Mouse (Mus musculus) c-Kit-positive CD71-negative TER-119-negative erythroid progenitor cells, embryonic 14.5 days (primary cell): ENCODE data around the gene Tnfrsf14.

ENCODE experiments used
- DNase-seq: peaks from one replicate; pipeline ENCODE4 v3.0.0-alpha.2; 2013; ENCODE audit warnings: low read depth

Tnfrsf14 gene

DNA sequence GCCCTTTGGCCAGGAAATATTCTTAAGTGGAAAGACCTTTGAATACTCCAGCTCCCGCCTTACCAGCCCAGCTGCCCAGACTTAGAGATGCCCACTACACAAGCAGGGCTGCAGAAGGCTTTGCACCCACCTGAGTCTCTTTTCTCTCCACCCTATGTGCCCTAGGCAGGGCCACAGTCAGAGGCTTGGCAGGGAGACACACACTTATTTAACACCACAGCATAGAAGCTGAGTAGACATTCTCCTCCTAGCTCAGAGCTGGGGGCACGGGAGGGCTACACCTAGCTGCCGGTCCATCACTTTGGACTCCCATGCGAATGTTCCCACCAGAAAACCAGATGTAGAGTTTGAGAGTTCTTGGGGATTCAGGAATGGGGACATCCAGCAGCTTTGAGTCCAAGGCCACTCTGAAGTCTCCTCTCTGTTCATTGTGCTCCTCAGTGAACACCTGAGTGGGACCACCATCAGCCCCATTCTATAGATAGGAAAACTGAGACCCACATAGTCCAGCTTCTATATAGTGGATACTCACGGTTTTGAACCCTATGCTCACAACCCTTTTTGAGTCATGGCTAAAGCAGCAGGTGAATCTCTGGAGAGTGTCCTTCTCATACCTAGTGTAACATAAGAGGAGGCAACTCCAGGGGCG is 20.7 kb upstream of the Tnfrsf14 start:
- no peak for DNase-seq

DNA sequence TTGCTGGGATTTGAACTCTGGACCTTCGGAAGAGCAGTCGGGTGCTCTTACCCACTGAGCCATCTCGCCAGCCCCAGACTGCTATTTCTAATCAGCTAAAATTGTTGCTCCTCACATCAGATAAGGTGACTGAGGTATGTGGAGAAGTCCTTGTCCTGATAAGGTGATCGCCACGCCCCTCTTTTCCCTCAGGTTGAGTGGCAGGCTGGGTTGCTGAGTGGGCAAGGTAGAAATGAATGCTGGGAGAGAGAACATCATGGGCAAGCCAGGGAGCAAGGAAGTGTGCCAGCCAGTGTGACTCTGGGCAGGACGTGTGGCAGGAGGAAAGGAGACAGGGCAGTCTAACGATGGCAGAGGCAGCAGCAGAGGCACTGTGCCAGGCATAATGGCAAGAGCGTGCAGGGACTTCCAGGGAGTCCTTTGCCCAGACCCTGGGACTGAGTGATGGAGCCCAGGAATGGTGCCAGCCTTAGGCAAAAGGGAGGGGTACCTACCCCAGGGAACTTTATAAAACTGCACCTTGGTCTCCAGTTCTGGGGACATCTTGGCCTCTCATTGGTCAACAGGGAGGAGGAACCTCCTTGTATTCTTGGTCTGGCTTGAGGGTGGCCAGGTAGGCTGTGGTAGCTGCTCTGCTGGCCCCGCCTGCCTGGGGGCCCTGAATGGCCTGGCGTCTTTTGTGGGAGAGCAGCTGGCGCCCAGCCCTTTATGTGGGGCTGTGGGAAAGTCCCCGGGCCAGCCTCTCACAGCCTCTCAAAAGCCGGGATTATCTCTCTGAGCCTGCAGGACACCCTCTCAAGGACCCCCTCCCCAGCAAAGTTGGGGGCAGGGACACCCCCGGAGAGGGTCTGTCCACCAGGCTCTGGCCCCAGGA is 19.9 kb upstream of the Tnfrsf14 start:
- no peak for DNase-seq

DNA sequence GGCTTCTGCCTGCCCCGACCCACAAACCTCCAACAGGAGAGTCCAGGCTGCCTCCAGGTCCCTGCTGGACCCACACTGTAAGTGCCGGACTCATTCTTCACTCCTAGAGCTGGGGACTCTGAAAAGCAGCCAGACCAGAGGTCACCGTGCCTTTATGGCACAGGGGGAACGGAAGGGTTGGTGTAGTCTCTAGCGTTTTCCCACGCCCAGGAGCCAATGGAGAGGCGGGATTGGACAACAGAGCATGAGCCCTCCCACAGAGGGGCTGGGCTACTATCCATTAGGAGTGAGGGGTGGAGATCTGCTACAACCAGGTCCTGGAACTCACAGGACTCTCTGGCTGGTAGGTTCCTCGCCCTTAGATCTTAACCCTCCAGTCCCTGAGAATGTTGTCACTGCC is 18.0 kb upstream of the Tnfrsf14 start:
- DNase-seq: no peak

DNA sequence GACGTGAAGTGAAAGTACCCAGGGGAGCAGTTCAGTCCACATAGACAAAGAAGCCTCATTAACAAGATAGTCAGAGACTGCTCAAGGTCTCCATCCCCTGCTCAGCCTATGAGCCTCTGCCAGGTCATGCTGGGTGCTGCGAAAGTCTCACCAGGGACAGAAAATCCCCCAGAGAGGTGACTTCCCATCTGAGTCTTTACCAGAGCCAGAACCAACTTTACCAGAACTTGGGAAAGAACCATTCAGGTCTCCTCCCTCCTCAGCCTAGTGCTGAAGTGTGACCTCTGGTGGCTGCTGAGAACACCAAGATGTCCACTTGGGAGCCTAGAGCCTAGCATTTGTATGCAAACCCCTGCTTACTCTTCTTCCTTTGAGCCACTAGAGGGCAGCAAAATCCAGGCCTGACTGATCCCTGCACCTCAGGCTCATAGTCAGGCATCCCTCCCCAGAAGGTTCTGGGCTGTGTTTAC is 15.8 kb upstream of the Tnfrsf14 start:
- DNase-seq: no peak

DNA sequence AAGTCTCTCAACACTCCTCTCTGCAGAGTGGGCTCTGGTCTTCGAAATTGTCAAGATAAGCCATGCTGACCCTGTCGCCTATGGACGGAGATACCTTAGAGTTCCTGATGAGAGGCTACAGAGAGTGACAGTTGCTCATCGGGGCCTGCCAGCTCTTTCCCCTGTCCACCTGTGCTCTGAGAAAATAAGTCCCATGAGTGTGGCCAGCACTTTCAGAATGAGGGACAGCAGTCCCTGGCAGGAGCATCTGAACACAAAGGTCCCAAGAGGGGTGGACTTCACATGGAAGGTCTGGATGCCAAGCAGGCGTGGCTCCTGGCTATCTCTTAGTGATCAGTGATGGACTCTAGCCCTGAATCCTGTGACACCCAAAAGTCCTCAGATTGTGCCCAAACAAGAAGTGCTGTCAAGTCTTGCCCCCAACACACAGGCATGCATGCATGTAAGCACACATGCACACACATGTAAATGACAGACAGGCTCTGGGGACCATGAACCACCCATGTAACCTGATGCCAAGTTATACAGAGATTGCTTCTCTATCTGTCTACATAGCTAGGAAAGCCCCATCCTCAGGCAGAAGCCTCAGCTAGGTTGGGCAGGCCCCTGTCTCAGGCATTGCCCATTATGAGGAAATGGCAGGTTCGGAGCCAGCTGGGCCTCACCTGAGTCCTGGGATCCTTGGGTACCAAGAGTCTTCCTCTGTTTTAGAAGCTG is 15.1 kb upstream of the Tnfrsf14 start:
- no peak for DNase-seq

DNA sequence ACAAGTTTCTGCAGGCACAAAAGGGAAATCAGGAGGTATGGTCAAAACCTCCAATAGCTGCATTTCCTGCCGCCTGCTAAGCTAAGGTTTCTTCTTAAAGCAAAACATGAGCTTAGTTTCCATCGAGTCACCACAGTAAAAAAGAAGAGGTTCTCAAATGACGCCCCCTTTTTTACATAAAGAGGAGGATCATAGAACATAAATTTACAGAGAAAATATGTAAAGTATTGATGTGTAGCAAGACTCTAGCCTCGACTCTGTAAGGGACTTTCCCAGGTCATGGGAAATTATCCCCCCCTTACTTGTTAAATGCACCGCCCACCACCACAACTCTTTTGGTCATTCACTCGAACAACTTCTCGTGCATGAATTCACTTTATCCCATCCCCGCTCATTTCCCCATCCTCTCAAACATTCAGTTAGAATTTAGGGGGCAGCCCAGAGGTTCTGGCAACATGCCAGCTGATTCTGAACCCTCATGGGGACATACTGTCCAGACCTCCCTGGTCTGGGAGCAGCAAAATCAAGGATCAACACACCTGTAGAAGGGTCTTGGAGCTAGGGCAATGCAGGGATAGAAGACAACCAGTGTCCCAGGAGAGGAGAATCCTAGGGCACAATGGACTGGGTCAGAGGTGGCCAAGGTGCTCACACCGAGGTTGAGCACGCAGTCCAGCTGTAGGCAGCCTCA is 14.4 kb upstream of the Tnfrsf14 start:
- no peak for DNase-seq

DNA sequence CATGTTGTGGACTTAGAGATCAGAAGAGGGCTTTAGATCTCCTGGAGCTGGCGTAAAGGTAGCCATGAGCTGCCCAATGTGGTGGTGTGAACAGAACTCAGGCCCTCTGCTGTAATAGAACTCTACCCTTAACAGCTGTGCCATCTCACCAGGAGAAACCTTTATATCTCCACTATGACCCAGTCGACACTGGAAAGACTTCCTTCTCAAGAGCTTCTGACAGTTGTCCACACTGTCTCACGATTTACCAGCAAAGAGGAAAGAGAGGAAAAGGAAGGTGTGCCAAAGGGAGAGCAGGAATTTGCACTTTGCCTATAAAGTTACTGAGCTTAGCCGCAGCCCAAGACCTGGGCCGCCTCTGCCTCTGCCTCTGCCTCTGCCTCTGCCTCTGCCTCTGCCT is 13.5 kb upstream of the Tnfrsf14 start:
- no peak for DNase-seq

DNA sequence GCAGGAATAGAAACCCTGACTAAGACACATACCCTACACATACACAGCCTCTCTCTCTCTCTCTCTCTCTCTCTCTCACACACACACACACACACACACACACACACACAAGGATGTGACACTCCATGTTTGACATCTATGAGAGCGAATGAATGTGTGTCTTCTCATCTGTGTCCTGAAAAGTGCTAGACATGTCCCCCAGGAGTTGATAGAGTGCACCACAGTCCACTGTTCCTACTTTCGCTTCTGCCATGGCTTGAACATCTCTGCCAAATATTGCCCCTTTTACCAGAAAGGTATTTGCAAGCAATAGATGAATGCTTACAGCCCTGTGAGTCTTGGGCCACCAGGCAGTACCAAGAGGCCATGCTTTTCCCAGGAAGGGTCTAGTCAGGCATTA is 11.8 kb upstream of the Tnfrsf14 start:
- no peak for DNase-seq

DNA sequence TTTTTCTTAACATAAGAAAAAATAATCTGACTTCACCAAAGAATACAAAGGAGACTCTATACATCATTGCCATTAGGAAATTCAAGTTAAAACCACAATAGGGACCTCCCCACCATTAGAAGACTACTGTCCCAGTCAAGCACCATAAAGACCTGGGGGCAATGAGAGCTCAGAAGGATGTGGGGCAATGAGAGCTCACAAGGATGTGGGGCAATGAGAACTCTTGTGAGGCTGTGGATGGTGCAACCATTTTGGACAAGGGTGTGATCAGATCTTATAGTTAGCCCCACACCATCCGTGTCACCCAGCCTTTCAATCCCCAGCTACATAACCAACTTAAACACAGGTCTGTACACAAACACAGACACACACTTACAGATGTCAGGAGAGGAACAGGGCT is 9.4 kb upstream of the Tnfrsf14 start:
- no peak for DNase-seq

DNA sequence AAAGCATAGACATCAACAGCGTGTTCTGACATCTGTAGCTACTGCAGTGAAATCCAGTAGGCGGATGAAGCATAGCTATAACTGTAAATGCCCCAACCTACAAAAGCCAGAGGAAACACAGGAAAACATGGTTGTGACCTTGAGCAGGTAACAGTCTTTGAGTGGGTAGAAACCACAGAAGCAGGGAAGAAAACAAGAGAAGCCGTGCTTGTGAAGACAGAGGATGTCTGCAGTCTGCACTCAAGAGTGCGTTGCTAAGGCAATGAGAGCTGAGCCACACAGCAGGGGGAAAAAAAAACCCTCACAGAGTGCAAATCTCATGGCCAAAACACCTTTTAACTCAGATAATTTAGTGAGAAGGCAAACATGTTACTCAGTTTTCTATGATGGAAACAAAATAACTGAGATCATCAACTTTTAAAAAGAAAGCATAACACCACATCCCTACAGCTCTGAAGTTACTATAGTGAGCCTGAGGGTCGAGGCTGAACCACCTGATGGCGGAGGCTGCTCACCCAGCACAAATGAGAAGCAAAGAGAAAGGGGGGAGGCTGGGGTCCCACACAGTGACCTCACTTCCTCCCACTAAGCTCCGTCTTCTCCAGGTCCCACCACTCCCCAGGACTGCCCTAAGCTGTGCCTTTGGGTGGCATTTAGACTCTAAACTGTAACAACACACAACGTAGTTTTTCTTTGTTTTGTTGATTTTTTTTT is 8.3 kb upstream of the Tnfrsf14 start:
- no peak for DNase-seq

DNA sequence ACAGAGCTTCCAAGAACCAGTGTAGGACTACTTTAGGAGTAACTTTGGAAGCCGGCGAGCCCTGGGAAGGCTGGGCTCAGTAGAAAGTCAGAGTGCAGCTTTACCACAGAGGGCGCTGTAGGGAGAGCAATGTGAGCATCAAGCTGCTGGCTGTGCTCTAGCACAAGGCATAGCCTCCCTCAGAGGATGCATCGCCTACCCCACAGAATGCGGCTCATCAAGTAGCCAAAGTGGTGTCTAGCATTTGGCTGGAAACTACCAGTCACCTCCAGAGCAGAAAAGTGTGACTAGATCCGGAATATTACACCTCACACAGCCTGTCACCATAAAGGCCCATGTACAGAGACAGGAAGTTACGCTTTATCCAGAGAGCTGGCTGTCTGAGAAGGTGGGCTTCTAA is 7.4 kb upstream of the Tnfrsf14 start:
- DNase-seq: no peak

DNA sequence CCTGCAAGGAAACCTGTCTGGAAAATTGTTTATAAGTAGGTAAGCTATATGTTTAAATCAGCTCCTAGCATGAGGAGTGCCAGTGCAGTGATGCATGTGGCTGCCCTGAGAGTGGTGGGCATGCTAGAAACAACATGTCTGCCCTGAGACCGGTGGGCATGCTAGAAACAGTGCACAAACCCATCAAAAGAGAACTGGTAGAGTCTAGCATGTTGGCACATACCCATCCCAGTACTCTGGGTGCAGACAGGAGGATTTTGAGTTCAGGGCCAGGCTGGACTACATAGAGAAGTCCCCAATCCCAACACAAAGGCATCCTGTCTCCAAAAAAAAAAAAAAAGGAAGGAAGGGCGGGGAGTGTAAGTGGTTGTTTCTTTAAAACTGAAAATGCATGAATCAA is 6.4 kb upstream of the Tnfrsf14 start:
- no peak for DNase-seq

DNA sequence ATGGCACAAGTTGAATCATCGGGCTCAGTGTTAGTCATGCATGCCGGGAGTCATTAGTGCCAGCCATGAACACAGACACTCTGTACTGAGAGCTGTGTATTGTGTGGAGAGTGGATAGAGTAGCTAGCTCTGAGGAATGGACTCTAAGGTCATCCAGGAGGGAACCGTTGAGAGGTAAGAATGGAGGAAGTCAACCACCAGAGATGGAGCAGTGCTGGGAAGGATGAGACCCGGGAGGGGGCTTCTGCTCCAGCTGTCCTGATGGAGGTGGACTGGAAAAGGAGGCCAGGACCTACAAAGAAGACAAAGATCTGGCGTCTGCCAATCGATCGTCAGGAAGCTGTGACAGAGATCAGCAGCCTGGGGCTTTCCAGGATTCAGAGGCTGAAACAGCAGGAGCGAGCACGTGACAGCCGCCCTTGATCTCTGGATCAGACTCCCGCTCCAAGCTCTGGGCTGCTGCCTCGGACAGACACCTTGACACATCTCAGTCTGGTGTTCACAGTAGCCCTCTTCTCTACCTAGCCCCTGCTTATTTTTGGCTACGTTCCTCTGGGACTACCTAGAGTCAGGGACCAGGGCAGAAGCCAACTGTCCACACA is 5.0 kb upstream of the Tnfrsf14 start:
- DNase-seq: no peak

DNA sequence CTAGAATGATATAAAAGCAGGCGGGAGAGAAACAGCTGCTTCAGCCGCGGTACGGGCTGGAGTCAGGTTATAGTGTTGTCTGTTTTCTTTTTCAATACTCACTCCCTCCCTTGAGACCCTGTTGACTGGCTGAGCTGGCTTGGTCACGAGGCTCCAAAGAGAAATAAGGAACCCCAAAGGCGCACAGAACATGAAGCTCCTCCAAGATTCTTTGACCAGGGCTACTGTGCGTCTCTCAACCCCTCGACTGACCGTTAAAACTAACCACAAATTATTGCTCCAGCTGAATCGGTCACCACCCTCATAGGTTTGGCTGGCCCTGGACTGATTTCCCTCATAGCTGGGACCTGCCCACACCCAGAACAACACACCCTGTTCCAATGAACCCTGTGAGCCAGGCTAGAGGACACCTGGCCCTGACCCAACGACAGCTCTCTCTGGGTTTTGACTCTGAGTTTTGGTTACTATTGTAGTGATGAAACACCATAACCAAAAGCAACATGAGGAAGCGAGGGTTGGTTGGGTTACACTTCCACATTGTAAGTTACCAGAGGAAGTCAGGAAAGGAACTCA is 811 bp upstream of the Tnfrsf14 start:
- DNase-seq: no peak

DNA sequence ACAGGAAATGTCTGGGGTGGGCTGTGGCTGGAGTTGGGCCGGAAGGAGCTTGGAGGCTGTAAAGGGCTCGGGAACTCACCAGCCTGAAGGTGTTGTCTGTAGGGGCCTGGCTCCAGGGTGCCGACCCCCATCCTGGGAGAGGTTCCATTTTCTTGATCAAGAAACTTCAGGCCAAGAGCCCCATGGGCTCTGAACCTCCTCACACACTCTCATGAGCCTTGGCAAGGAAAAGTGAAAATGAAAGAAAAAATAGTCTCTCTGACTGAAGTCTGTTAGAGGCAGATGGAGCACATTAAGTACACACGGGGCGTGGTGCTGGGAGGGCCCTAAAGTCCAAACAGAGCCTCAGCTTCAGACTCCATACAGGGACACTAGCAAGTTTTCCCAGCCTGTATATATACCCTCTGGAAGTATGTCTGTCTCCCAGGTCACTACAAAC is 445 bp downstream of the Tnfrsf14 start:
- no peak for DNase-seq

DNA sequence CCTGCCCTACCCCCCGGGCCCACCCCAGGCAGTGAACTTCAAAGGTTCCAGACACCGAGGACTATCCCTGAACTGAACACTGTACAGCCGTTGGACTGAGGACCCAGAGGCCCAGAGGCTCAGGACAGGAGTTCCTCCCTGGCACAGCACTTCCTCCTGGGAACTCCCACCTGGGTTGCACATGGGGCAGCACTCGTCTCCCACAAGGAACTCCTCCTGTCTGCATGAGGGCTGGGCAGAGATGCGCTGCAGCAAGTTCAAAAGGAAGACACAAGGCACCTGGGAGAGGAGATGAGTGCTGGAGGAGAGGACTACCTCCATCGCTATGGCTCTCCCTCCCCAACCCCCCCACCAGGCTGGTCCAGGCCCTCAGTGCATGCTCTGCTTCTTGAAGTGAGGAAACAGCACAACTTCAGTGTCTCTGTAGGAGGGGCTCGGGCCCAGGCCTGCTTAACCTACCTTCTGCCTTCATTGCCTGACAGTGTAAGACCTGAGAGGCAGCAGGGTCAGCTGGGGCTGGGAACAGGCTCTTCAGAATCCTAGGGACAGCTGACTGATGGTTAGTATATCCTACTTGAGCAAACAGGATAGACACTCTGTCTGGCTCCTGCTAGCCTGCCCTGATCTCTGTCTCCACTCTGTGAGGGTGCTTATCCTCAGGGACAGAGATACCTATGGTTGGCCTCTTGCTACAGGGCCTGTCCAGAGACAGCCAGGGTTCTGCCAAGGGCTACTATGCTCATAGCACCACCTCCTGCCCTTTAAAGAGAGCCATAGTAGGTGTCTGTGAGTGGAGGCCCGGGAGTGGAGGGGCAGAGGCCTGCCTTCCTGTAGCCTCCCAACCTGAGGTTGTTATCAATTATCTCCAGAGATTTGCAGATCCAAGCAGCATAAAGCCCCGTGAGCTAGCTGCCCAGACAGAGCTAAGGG is 1.1 kb downstream of the Tnfrsf14 start:
- DNase-seq: no peak

DNA sequence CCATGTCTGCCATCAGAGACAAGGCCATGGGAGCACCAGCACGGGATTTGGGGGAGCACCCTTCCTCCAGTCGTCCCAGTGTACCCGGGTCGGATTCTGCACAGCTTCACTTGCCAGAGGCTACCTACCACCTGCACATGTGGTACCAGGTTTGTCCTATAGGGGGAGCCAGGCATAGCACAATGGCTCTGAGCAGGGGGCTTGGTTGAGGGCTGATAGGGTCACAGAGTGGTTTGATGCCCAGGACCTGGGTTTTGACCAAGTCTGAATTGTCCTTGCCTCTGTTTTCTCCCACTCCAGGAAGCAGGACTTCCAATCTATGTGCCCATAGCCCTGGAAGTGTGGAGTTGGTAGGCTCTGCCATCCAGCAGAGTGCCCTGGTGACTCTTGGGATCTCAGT is 3.0 kb downstream of the Tnfrsf14 start:
- DNase-seq: no peak

DNA sequence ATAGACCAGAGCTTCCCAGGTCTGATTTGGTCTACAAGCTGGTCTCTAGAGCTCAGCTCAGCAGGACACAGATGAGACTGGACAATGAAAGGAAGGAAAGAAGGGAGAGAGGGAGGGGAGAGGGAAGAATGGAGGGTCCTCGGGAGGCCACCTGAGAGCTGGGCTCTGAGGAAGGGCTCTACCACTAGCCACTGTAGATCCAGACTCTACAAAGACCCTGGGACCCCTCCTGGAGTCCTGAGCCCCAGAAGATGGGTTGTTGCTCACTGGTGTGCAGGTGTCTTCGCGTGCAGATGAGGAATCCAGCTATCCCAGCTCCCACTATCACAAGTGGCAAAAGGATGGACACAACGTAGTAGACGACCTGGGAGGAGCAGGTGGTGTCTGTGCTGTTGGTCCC is 5.4 kb downstream of the Tnfrsf14 start:
- no peak for DNase-seq

DNA sequence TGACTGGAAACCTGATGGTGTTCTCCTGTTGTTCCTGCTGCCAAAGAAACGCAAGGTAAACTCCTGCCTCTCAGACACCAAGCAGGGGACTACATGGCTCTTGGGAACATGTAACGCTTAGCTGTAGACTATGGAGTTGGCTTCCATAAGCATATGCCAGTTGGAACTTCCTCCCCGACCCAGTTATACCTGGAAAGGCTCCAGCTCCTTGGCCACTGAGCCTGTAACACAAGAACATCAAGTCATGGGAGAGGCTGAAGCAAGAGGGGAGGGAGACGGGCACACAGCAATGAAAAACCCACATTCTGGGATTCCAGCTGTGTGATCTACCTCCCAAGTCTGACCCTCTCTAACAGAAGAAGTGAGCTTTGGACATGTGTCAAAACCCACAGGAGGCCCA is 6.1 kb downstream of the Tnfrsf14 start:
- no peak for DNase-seq

DNA sequence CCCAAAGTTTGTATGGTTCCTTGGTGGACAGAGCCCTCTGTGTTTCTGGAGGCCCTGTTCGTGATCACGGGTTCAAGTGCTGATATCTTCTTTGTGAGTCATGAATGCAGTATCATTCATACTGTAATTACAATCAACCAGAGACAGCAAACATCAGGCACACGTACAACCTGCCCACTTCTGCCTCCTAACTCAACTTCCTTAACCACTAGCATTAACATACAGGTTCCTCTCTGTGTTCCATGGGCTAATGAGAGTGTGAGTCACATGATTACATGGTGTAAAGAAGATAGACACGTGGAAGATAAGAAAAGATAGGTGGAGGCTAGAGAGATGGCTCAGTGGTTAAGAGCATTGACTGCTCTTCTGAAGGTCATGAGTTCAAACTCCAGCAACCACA is 11.7 kb downstream of the Tnfrsf14 start:
- DNase-seq: no peak
